Mouse (Mus musculus) hindbrain, embryonic 12.5 days (tissue): ENCODE results near the gene Ptgfrn. TPM values are rescaled to one million over a fixed set of nuclear protein-coding genes. Genes with fewer than 3 reads are reported as not detected.
A peak's percentile ranks its signal among the peaks of the same experiment; 100 is the strongest.

Experiments
- ATAC-seq: fragments of 200-750 bp; cut with Nextera tagmentation; 2 replicates; pipeline ENCODE4 v1.8.0; 2017; ENCODE audit warnings: moderate TSS enrichment; ENCODE audit not compliant: low FRiP score
- H3K27ac ChIP-seq: fragments of 300-500 bp; sonication (generic); 2 replicates; pipeline ENCODE4 v1.5.1; 2016; ENCODE audit warnings: mild to moderate bottlenecking
- H3K27me3 ChIP-seq: fragments of 300-500 bp; sonication (generic); 2 replicates; pipeline ENCODE4 v1.6.1; 2016; ENCODE audit warnings: mild to moderate bottlenecking
- H3K36me3 ChIP-seq: fragments of 300-500 bp; sonication (generic); 2 replicates; pipeline ENCODE4 v1.6.1; 2016; ENCODE audit warnings: mild to moderate bottlenecking
- H3K4me1 ChIP-seq: fragments of 300-500 bp; sonication (generic); 2 replicates; pipeline ENCODE4 v1.6.1; 2016
- H3K4me2 ChIP-seq: fragments of 300-500 bp; sonication (generic); replicated peaks from 2 replicates; pipeline ENCODE4 v1.6.1; 2016; ENCODE audit warnings: mild to moderate bottlenecking
- H3K4me3 ChIP-seq: fragments of 300-500 bp; sonication (generic); 2 replicates; pipeline ENCODE4 v1.5.1; 2016; ENCODE audit warnings: mild to moderate bottlenecking
- H3K9ac ChIP-seq: fragments of 300-500 bp; sonication (generic); 2 replicates; pipeline ENCODE4 v1.6.1; 2016; ENCODE audit warnings: mild to moderate bottlenecking, moderate library complexity
- H3K9me3 ChIP-seq: fragments of 300-500 bp; sonication (generic); replicated peaks from 2 replicates; pipeline ENCODE4 v1.6.1; 2016; ENCODE audit warnings: mild to moderate bottlenecking
- WGBS: fragments of 180-500 bp; shearing (Covaris S2); methylation state at CpG from one replicate; pipeline ENCODE4 v1.1.7; 2016; 5-methylcytosine and 5-hydroxymethylcytosine counted together
- polyA plus RNA-seq: library from polyadenylated mRNA; unstranded; fragments of >200 nt; fragmentation: Nextera tagmentation; extraction: Ambion mirVana; gene quantifications from 2 replicates; pipeline ENCODE4 v1.2.1, GENCODE M21; 2016

The Ptgfrn gene
- polyA plus RNA-seq, 1 experiment from 2014 or later: 3.6 TPM

- no peaks in the 10 kb centered on the region for H3K9me3 ChIP-seq
- ATAC-seq: no peak
- no peak overlapping the region for H3K4me2 ChIP-seq
- H3K27me3 ChIP-seq: no peaks in the 10 kb centered on the region
- no peaks in the 10 kb centered on the region for H3K36me3 ChIP-seq
- no peak overlapping the region for H3K9ac ChIP-seq
- H3K4me1 ChIP-seq: peaks cover 19% of the 10 kb centered on the region; the same call in 1 of the 2 replicates
- no peak overlapping the region for H3K4me3 ChIP-seq
- WGBS: 92% methylated on average over 4 of the region's 4 CpGs
- H3K27ac ChIP-seq: no peak overlapping the region
Observed at GRCm38 (mm10) chr3:101010589-101011202, 99.4 kb downstream of the Ptgfrn start.

GRCm38 (mm10) chr3:101007112-101007782 lies 102.8 kb downstream of the Ptgfrn start:
- no peaks in the 10 kb centered on the region for H3K27me3 ChIP-seq
- WGBS: 81% methylated on average over 5 of the region's 5 CpGs
- H3K9ac ChIP-seq: no peak overlapping the region
- H3K9me3 ChIP-seq: no peaks in the 10 kb centered on the region
- no peak overlapping the region for H3K27ac ChIP-seq
- H3K4me2 ChIP-seq: no peak overlapping the region
- H3K4me3 ChIP-seq: no peak overlapping the region
- peaks cover 5% of the 10 kb centered on the region; the same call in 1 of the 2 replicates for H3K4me1 ChIP-seq
- no peaks in the 10 kb centered on the region for H3K36me3 ChIP-seq
- no peak for ATAC-seq

- Histone ChIP-seq H3K4me3 (no peak overlapping the region), H3K27ac (no peak overlapping the region), H3K9me3 (no peaks in the 10 kb centered on the region), H3K4me1 (no peaks in the 10 kb centered on the region), H3K27me3 (no peaks in the 10 kb centered on the region), H3K4me2 (no peak overlapping the region), H3K9ac (no peak overlapping the region), H3K36me3 (no peaks in the 10 kb centered on the region)
- ATAC-seq: no peak
- WGBS: 89% methylated on average over 6 of the region's 6 CpGs
Observed at GRCm38 (mm10) chr3:101005392-101005791, 104.7 kb downstream of the Ptgfrn start.

GRCm38 (mm10) chr3:101003575-101004356 lies 106.3 kb downstream of the Ptgfrn start:
- no peaks in the 10 kb centered on the region for H3K36me3 ChIP-seq
- ATAC-seq: no peak
- H3K4me2 ChIP-seq: no peak overlapping the region
- no peak overlapping the region for H3K4me3 ChIP-seq
- H3K27me3 ChIP-seq: no peaks in the 10 kb centered on the region
- H3K9ac ChIP-seq: no peak overlapping the region
- no peaks in the 10 kb centered on the region for H3K9me3 ChIP-seq
- no peaks in the 10 kb centered on the region for H3K4me1 ChIP-seq
- H3K27ac ChIP-seq: no peak overlapping the region
- WGBS: 89% methylated on average over 15 of the region's 15 CpGs

- Histone ChIP-seq H3K4me3 (no peak overlapping the region), H3K9me3 (no peaks in the 10 kb centered on the region), H3K27me3 (no peaks in the 10 kb centered on the region), H3K36me3 (no peaks in the 10 kb centered on the region), H3K27ac (no peak overlapping the region), H3K4me1 (0 out of 2 replicates have a peak, but pooled peaks cover 5% of the 10 kb centered on the region), H3K9ac (no peak overlapping the region), H3K4me2 (no peak overlapping the region)
- no peak for ATAC-seq
- 33% methylated on average over 2 of the region's 2 CpGs for WGBS
Observed at GRCm38 (mm10) chr3:100999732-101000131, 110.3 kb downstream of the Ptgfrn start.

GRCm38 (mm10) chr3:100998904-100999340 lies 111.2 kb downstream of the Ptgfrn start:
- WGBS: 18% methylated on average over 6 of the region's 6 CpGs
- H3K4me2 ChIP-seq: no peak overlapping the region
- no peaks in the 10 kb centered on the region for H3K36me3 ChIP-seq
- no peaks in the 10 kb centered on the region for H3K9me3 ChIP-seq
- H3K4me3 ChIP-seq: no peak overlapping the region
- H3K9ac ChIP-seq: no peak overlapping the region
- no peaks in the 10 kb centered on the region for H3K27me3 ChIP-seq
- ATAC-seq: peak; percentile 58; the same call in 1 of the 2 replicates
- H3K27ac ChIP-seq: no peak overlapping the region
- 0 out of 2 replicates have a peak, but pooled peaks cover 10% of the 10 kb centered on the region for H3K4me1 ChIP-seq

GRCm38 (mm10) chr3:100997785-100998570 lies 112.1 kb downstream of the Ptgfrn start:
- no peaks in the 10 kb centered on the region for H3K9me3 ChIP-seq
- no peaks in the 10 kb centered on the region for H3K36me3 ChIP-seq
- ATAC-seq: no peak
- H3K27me3 ChIP-seq: no peaks in the 10 kb centered on the region
- WGBS: 82% methylated on average over 10 of the region's 10 CpGs
- no peak overlapping the region for H3K9ac ChIP-seq
- no peak overlapping the region for H3K4me3 ChIP-seq
- H3K4me2 ChIP-seq: no peak overlapping the region
- H3K27ac ChIP-seq: no peak overlapping the region
- H3K4me1 ChIP-seq: 0 out of 2 replicates have a peak, but pooled peaks cover 10% of the 10 kb centered on the region

GRCm38 (mm10) chr3:100994252-100994651 lies 115.8 kb downstream of the Ptgfrn start:
- Histone ChIP-seq H3K27ac (no peak overlapping the region), H3K36me3 (no peaks in the 10 kb centered on the region), H3K4me3 (no peak overlapping the region), H3K27me3 (no peaks in the 10 kb centered on the region), H3K4me2 (no peak overlapping the region), H3K4me1 (peaks cover 19% of the 10 kb centered on the region), H3K9me3 (no peaks in the 10 kb centered on the region), H3K9ac (no peak overlapping the region)
- ATAC-seq: no peak
- WGBS: 56% methylated on average over 4 of the region's 4 CpGs

GRCm38 (mm10) chr3:100993718-100994117 lies 116.4 kb downstream of the Ptgfrn start:
- H3K27ac ChIP-seq: no peak overlapping the region
- H3K9me3 ChIP-seq: no peaks in the 10 kb centered on the region
- H3K4me2 ChIP-seq: no peak overlapping the region
- no peak for ATAC-seq
- no peaks in the 10 kb centered on the region for H3K27me3 ChIP-seq
- H3K9ac ChIP-seq: no peak overlapping the region
- no peak overlapping the region for H3K4me3 ChIP-seq
- 61% methylated on average over 15 of the region's 15 CpGs for WGBS
- no peaks in the 10 kb centered on the region for H3K36me3 ChIP-seq
- peaks cover 24% of the 10 kb centered on the region for H3K4me1 ChIP-seq

- 70% methylated on average over 7 of the region's 7 CpGs for WGBS
- H3K36me3 ChIP-seq: no peaks in the 10 kb centered on the region
- H3K4me2 ChIP-seq: no peak overlapping the region
- no peak overlapping the region for H3K9ac ChIP-seq
- H3K4me3 ChIP-seq: no peak overlapping the region
- H3K27ac ChIP-seq: no peak overlapping the region
- no peaks in the 10 kb centered on the region for H3K9me3 ChIP-seq
- H3K27me3 ChIP-seq: no peaks in the 10 kb centered on the region
- peaks cover 24% of the 10 kb centered on the region for H3K4me1 ChIP-seq
- ATAC-seq: no peak
Observed at GRCm38 (mm10) chr3:100993158-100993557, 116.9 kb downstream of the Ptgfrn start.
